Comparison of ENCODE assay signal across 16 mouse cellular contexts in genomic region chr7:49575226-49575625, GRCm38 (mm10).
A peak's percentile ranks its signal among the peaks of the same experiment; 100 is the strongest.
DNase-seq lines count a peak whose midpoint lies in the region.
"Had no signal": no experiment of that assay in that cellular context is flagged by ENCODE, and none has a peak within 500 bp of the region (broad histone marks: within the 10 kb centered on the region; RNA-seq: fewer than 3 reads in every experiment).

No protein-coding gene starts in this region.

- DNase-seq in layer of hippocampus, adult 11-12 months (ENCODE audit: low spot score) = peak; percentile 55
- DNase-seq in layer of hippocampus, postnatal 14 days (ENCODE audit: low spot score in 2 of 2) = no peak
- DNase-seq in left cerebral cortex, adult 18-20 months (ENCODE audit: low spot score in 2 of 2) = peak; percentile 41 to 66
- no peak for DNase-seq in left cerebral cortex, postnatal 14 days (ENCODE audit: low spot score in 2 of 2)
- peak; percentile 49 to 67 for DNase-seq in right cerebral cortex, postnatal 36 days (ENCODE audit: low spot score in 2 of 2)
- DNase-seq in right cerebral cortex, postnatal 14 days = no peak
- DNase-seq in telencephalon, adult 2 months (ENCODE audit: low read depth, low spot score) = peak; percentile 69
- DNase-seq in adrenal gland, postnatal 25 days = no peak
- DNase-seq: adrenal gland, postnatal 14 days; cerebellum, adult 2 months; cerebellum, postnatal 10 days; embryo, embryonic 11 days; gastrocnemius, postnatal 10 days; heart, adult 18-20 months; heart, postnatal 10 days; heart, postnatal 4 days had no signal

- intact Hi-C loops in left cerebral cortex, postnatal 14 days (cut with DNase I) = no loop called here

Comparison
In these comparisons a context has a peak if more than half of its experiments do, and no peak if none do; other contexts are left out.
1. DNase-seq: peak in layer of hippocampus, adult 11-12 months (single experiment), left cerebral cortex, adult 18-20 months (2 of 2), right cerebral cortex, postnatal 36 days (2 of 2) and telencephalon, adult 2 months (single experiment); none in layer of hippocampus, postnatal 14 days (0 of 2), left cerebral cortex, postnatal 14 days (0 of 2), right cerebral cortex, postnatal 14 days (single experiment) and adrenal gland, postnatal 25 days (single experiment).